Mouse (Mus musculus) kidney, embryonic 15.5 days (tissue): ENCODE measurements at regions not wholly inside any gene's neighbourhood (a gene's known extent, or its start where the extent isn't known, plus 50 kb on each side); places are given as distances from the start of the nearest gene placed in this dataset.

Experiments
- ATAC-seq: fragments of 200-750 bp; cut with Nextera tagmentation; replicated peaks from 2 replicates; pipeline ENCODE4 v1.8.0; 2017; ENCODE audit warnings: moderate TSS enrichment; ENCODE audit not compliant: low FRiP score
- H3K27ac ChIP-seq: fragments of 300-500 bp; sonication (generic); 2 replicates; pipeline ENCODE4 v1.5.1; 2015; ENCODE audit warnings: mild to moderate bottlenecking, inconsistent platforms
- H3K27me3 ChIP-seq: fragments of 300-500 bp; sonication (generic); 2 replicates; pipeline ENCODE4 v1.6.1; 2015; ENCODE audit warnings: inconsistent platforms
- H3K36me3 ChIP-seq: fragments of 300-500 bp; sonication (generic); 2 replicates; pipeline ENCODE4 v1.6.1; 2015; ENCODE audit warnings: inconsistent platforms
- H3K4me1 ChIP-seq: fragments of 300-500 bp; sonication (generic); 2 replicates; pipeline ENCODE4 v1.6.1; 2015; ENCODE audit warnings: inconsistent platforms
- H3K4me2 ChIP-seq: fragments of 300-500 bp; sonication (generic); 2 replicates; pipeline ENCODE4 v1.6.1; 2015; ENCODE audit warnings: moderate library complexity, mild to moderate bottlenecking, inconsistent platforms
- H3K4me3 ChIP-seq: fragments of 300-500 bp; sonication (generic); replicated peaks from 2 replicates; pipeline ENCODE4 v1.5.1; 2015; ENCODE audit warnings: mild to moderate bottlenecking, inconsistent platforms
- H3K9ac ChIP-seq: fragments of 300-500 bp; sonication (generic); 2 replicates; pipeline ENCODE4 v1.6.1; 2015; ENCODE audit warnings: mild to moderate bottlenecking, inconsistent platforms
- H3K9me3 ChIP-seq: fragments of 300-500 bp; sonication (generic); replicated peaks from 2 replicates; pipeline ENCODE4 v1.6.1; 2016; ENCODE audit warnings: inconsistent platforms
- WGBS: fragments of 180-500 bp; shearing (Covaris S2); methylation state at CpG from one replicate; pipeline ENCODE4 v1.1.7; 2015; ENCODE audit warnings: mixed read lengths; 5-methylcytosine and 5-hydroxymethylcytosine counted together

DNA sequence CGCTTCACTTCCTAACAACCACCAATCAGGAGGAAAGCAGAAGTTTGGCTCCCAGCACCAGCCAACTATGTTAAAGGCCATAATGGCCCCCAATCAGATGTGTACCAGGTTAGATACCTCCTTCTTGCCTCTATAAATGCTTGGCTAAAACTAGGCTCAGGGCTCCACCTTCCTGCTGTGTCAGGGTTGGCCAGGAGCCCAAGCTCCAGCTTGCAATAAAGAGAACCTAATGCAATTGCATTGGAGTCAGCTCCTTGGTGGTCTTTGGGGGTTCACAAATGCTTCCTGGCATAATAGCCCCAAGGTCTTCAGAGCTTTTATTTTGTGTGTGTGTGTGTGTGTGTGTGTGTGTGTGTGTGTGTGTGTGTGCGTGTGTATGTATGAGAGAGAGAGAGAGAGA lies 76.9 kb upstream of the Nphp3 start:
- H3K9ac ChIP-seq, result no peak overlapping the region
- H3K4me1 ChIP-seq, result peaks cover 2% of the 10 kb centered on the region; the same call in 1 of the 2 replicates
- H3K4me2 ChIP-seq, result no peak overlapping the region
- H3K27ac ChIP-seq, result no peak overlapping the region
- WGBS, result 76% methylated on average over 2 of the region's 2 CpGs
- H3K9me3 ChIP-seq, result no peaks in the 10 kb centered on the region
- H3K36me3 ChIP-seq, result no peaks in the 10 kb centered on the region
- no peaks in the 10 kb centered on the region for H3K27me3 ChIP-seq
- no peak for ATAC-seq
- no peak overlapping the region for H3K4me3 ChIP-seq

DNA sequence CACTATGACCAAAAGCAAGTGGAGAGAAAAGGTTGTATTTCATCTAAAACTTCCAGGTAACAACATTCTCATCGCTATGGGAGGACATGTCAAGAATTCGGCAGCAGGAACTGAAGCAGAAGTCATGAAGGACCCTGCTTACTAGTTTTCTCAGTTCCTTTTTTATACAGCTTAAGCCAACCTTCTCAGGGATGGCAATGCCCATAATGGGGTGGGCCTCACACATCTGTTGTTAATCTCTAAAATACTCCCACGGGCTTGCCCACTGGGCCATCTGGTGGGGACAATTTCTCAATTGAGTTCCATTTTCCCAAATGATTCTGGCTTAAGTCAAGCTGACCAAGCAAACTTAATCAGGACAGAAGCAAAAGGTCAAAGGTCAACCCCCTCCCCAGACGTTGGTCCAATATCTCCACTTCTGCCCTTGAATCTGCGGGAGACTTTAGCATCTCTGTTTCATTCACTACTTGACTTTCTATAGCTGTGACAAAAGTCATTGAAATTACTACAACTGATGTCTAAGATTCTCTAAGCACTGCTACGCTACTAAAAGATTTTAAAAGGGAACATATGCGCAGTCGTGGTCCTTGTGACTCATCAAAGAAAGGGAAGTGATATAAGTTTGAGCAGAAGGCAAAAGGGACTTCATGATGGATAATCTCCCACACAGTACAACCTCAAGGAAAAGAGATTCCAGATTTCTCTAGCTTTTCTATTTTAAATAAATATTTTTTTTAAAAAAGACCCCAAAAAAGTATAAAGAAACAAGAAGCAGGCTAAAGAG lies 73.4 kb upstream of the Nphp3 start:
- H3K9ac ChIP-seq, result no peak overlapping the region
- H3K27me3 ChIP-seq, result no peaks in the 10 kb centered on the region
- H3K27ac ChIP-seq, result no peak overlapping the region
- ATAC-seq, result no peak
- 80% methylated on average over 8 of the region's 8 CpGs for WGBS
- no peak overlapping the region for H3K4me2 ChIP-seq
- no peaks in the 10 kb centered on the region for H3K9me3 ChIP-seq
- H3K36me3 ChIP-seq, result no peaks in the 10 kb centered on the region
- no peaks in the 10 kb centered on the region for H3K4me1 ChIP-seq
- no peak overlapping the region for H3K4me3 ChIP-seq

DNA sequence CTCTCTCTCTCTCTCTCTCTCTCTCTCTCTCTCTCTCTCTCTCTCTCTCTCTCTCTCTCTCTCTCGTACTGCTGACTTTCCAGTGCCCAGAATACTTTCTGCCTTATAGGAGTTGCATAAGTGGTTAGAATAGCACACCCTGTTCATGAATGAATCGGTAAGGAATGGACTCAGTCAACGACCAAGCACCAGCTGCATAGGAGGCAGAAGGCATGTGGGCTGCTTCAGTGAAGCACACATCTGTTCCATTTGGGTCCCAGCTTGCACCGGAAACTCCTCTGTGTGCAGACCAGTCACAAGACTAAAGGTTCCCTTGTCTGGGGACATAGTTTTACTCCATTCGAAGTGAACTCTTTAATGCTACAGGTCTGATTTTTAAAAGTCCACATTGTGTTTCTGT lies 64.3 kb upstream of the Nphp3 start:
- no peak overlapping the region for H3K27ac ChIP-seq
- no peaks in the 10 kb centered on the region for H3K36me3 ChIP-seq
- no peak overlapping the region for H3K4me3 ChIP-seq
- no peaks in the 10 kb centered on the region for H3K4me1 ChIP-seq
- H3K9ac ChIP-seq, result no peak overlapping the region
- H3K9me3 ChIP-seq, result no peaks in the 10 kb centered on the region
- 89% methylated on average over 5 of the region's 5 CpGs for WGBS
- ATAC-seq, result no peak
- no peaks in the 10 kb centered on the region for H3K27me3 ChIP-seq
- no peak overlapping the region for H3K4me2 ChIP-seq

DNA sequence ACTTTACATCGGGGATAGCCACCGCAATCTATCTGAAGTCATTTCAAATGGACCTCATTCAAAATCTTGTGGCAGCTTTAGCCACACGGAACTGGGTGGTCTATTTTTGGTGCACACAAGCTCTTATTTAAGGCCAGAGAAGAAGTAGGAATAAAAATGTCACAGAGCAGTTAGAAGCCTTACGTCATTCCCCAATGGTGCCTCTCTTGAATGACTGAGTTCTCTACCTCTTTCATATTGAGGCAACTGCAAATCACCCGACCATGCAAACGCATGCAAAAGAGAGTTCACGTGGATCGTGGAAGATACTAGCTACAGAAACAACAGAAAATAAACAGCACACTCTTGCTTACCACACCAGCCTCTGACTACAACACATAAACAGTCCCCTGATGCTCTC lies 62.3 kb upstream of the Nphp3 start:
- Histone ChIP-seq H3K36me3 (no peaks in the 10 kb centered on the region), H3K4me3 (no peak overlapping the region), H3K4me1 (no peaks in the 10 kb centered on the region), H3K27ac (no peak overlapping the region), H3K9me3 (no peaks in the 10 kb centered on the region), H3K27me3 (no peaks in the 10 kb centered on the region), H3K4me2 (no peak overlapping the region), H3K9ac (no peak overlapping the region)
- 77% methylated on average over 8 of the region's 8 CpGs for WGBS
- no peak for ATAC-seq

DNA sequence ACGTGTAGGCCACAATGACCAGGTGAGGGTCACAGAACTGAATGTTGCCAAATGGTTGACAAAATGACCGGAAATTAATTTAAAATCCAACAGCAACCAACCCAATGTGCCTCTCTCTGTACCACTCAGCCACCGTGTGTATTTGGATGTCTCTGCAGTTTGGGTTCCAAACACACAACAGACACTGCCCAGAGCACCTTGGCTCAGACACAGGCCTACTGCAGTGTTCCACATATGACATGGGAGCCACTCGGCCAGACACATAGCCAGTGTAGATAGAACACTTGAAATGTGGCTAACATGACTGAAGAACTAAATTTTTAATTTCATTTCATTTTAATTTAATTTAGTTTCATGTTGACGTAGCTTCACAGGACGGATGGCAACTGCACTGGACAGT lies 61.8 kb upstream of the Nphp3 start:
- no peaks in the 10 kb centered on the region for H3K9me3 ChIP-seq
- H3K9ac ChIP-seq, result no peak overlapping the region
- H3K36me3 ChIP-seq, result no peaks in the 10 kb centered on the region
- H3K4me1 ChIP-seq, result no peaks in the 10 kb centered on the region
- 88% methylated on average over 6 of the region's 6 CpGs for WGBS
- H3K4me3 ChIP-seq, result no peak overlapping the region
- no peak for ATAC-seq
- no peaks in the 10 kb centered on the region for H3K27me3 ChIP-seq
- H3K4me2 ChIP-seq, result no peak overlapping the region
- no peak overlapping the region for H3K27ac ChIP-seq

DNA sequence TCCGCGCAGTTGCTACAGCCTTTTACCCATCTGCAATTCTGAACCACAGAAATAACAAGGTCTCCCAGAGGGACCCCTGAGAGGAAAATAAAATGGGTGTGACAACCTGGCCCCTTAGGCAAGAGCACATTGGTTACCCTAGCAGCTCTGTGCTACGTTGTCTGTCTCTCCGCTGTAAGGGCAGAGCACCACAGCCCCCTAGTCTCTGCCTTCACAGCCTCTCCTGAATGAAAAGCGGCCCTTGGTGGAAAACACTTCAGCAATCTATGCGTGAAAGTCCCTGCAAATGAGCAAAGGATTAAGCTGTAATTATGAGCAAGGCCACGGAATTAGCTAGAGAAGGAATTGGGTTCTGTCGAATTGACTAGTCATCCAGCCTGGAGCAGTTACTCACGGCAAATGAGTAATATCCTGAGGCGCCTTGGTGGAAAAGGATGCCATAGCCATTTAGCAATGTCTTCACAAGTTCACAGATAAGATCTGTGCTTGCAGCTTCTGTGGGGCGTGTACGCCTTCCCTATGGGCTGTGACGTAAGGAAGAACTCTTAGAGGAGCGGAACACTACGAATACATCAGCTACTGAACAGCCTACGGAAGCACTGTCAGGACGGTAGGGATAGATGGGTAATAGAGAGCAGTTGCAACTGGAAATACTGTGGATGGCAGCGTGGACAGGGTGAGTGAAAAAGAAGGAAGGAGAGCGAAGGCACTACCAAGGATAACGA lies 61.0 kb upstream of the Nphp3 start:
- no peak overlapping the region for H3K4me2 ChIP-seq
- H3K36me3 ChIP-seq, result no peaks in the 10 kb centered on the region
- no peaks in the 10 kb centered on the region for H3K4me1 ChIP-seq
- H3K27me3 ChIP-seq, result no peaks in the 10 kb centered on the region
- H3K27ac ChIP-seq, result no peak overlapping the region
- WGBS, result 86% methylated on average over 20 of the region's 20 CpGs
- no peak overlapping the region for H3K4me3 ChIP-seq
- H3K9me3 ChIP-seq, result no peaks in the 10 kb centered on the region
- H3K9ac ChIP-seq, result no peak overlapping the region
- no peak for ATAC-seq

DNA sequence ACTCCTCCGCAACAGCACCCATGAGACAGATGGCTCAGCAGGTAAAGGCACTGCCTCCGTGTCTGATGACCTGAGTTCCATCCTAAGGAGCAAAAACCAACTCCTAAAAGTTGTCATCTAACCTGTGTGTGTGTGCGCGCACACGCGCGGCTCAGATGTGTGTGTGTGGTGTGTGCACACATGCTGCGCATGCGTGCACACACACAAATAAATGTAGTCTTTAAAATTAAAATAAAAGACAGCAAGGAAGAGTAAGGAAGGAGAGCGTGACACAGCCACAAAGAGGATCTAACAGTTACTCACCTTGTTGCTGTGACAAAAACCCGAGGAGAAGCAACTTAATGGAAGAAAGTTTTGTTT lies 60.5 kb upstream of the Nphp3 start:
- ATAC-seq, result no peak
- Histone ChIP-seq H3K9ac (no peak overlapping the region), H3K9me3 (no peaks in the 10 kb centered on the region), H3K4me3 (no peak overlapping the region), H3K27me3 (no peaks in the 10 kb centered on the region), H3K4me2 (no peak overlapping the region), H3K36me3 (no peaks in the 10 kb centered on the region), H3K4me1 (no peaks in the 10 kb centered on the region), H3K27ac (no peak overlapping the region)
- WGBS, result 93% methylated on average over 11 of the region's 11 CpGs

DNA sequence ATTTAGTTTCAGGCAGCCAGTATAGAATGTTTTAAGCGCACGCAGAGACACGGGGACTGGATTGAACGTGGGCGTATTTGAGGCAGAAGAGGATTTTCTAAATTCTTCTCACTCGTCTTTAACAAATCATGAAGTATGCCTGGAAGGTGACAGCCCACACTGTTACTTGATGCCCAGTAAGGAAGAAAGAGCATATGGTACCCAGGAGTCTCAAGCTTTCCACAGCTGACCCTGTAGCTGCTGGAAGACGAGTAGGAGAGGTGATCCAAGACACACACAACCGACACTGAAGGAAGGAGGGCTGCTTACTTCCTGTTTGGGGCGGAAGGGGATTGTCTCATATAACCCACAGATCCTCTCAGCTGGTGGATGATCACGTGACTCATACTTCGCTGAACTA lies 56.9 kb upstream of the Nphp3 start:
- H3K9me3 ChIP-seq, result no peaks in the 10 kb centered on the region
- H3K27me3 ChIP-seq, result no peaks in the 10 kb centered on the region
- no peak for ATAC-seq
- H3K9ac ChIP-seq, result no peak overlapping the region
- 75% methylated on average over 11 of the region's 11 CpGs for WGBS
- no peak overlapping the region for H3K27ac ChIP-seq
- no peak overlapping the region for H3K4me3 ChIP-seq
- H3K4me1 ChIP-seq, result no peaks in the 10 kb centered on the region
- no peaks in the 10 kb centered on the region for H3K36me3 ChIP-seq
- no peak overlapping the region for H3K4me2 ChIP-seq

DNA sequence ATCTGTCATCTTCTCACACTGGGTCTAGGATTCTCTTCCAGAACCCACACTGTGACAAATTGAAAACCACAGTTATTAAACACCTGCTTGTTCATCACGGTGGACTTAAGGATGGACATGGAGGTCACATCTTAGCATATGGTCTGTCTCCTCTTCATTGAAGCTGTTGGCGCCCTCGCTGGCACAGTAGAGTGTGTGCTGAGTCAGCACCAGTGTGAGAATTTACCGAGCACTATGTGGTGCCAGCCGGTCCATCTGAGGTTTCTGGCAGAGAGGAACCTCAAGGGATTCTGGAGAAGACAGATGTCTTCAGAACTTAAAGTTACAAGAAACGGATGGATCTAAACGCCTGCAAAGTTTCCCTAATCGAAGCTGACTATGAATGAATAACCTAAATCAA lies 50.5 kb upstream of the Nphp3 start:
- Histone ChIP-seq H3K27me3 (no peaks in the 10 kb centered on the region), H3K9ac (no peak overlapping the region), H3K9me3 (no peaks in the 10 kb centered on the region), H3K4me3 (no peak overlapping the region), H3K27ac (no peak overlapping the region), H3K4me2 (no peak overlapping the region), H3K4me1 (no peaks in the 10 kb centered on the region), H3K36me3 (no peaks in the 10 kb centered on the region)
- WGBS, result 93% methylated on average over 8 of the region's 8 CpGs
- ATAC-seq, result no peak
